In the genomic region with DNA sequence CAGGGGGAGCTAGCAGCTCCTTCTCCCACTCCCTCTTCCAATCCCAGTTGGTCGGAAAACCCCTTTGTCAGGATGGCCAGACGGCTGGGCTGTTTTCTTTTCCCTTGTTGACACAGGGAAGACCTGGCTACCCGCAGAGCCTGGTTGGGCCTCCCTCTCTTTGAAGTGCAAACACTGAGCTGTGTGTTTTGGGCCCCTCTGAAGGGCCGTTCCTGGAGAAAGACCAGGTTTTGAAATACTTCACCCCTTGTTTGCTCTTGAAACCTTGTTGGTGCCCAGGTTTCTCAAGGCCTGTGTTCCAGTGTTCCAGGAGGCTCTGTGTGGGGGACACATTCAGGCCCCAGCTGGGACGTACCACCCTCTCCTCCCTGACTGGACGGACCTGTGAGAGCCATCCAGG, we compare ENCODE assay signal across 17 mouse cellular contexts. TPM values are rescaled to one million over a fixed set of nuclear protein-coding genes. Genes with fewer than 3 reads are reported as not detected.
DNase-seq lines count a peak whose midpoint lies in the region; ATAC-seq lines count a peak whose summit lies in the region.
"Had no signal": no experiment of that assay in that cellular context is flagged by ENCODE, and none has a peak within 500 bp of the region (broad histone marks: within the 10 kb centered on the region; RNA-seq: fewer than 3 reads in every experiment).

No protein-coding gene starts in this region.

- DNase-seq in embryo, embryonic 10 days (ENCODE audit: low spot score) = peak; percentile 63
- DNase-seq in embryo, embryonic 9.5 days (ENCODE audit: extremely low spot score) = no peak
- DNase-seq in ZHBTc4 (ENCODE audit: low read depth, low spot score) = peak; percentile 66
- DNase-seq in lung, postnatal 25 days (ENCODE audit: low spot score) = peak; percentile 70
- DNase-seq in right cerebral cortex, postnatal 25 days = no peak
- no peak for DNase-seq in cerebellum, postnatal 4 days (ENCODE audit: low spot score in 2 of 2)
- DNase-seq in adrenal gland, postnatal 10 days = no peak
- DNase-seq: cerebellum, postnatal 36 days; kidney, adult 2 months; kidney, postnatal 4 days had no signal

- no peak overlapping the region for H3K4me2 ChIP-seq in liver, embryonic 16.5 days (ENCODE audit: low read depth, low read length)
- H3K4me2 ChIP-seq: forebrain, embryonic 15.5 days; heart, embryonic 15.5 days; hindbrain, embryonic 13.5 days; limb, embryonic 12.5 days; neural tube, embryonic 13.5 days had no signal

- H3K9me3 ChIP-seq in liver, embryonic 16.5 days (replicated peaks; ENCODE audit: control insufficient read depth, low read length) = no peaks in the 10 kb centered on the region
- H3K9me3 ChIP-seq: forebrain, embryonic 15.5 days; heart, embryonic 15.5 days; hindbrain, embryonic 13.5 days; limb, embryonic 12.5 days; neural tube, embryonic 13.5 days had no signal

- H3K9ac ChIP-seq in liver, embryonic 16.5 days (ENCODE audit: low read depth, low read length) = no peak overlapping the region
- H3K9ac ChIP-seq: forebrain, embryonic 15.5 days; heart, embryonic 15.5 days; hindbrain, embryonic 13.5 days; limb, embryonic 12.5 days; neural tube, embryonic 13.5 days had no signal

- WGBS in liver, embryonic 16.5 days (ENCODE audit: insufficient replicate concordance) = 37% methylated on average over 6 of the region's 6 CpGs

- no peaks in the 10 kb centered on the region; the same call in none of the 2 replicates for H3K27me3 ChIP-seq in liver, embryonic 16.5 days (ENCODE audit: control insufficient read depth, insufficient read depth, low read depth, low read length)
- H3K27me3 ChIP-seq: forebrain, embryonic 15.5 days had no signal

- peak; percentile 72 for ATAC-seq in liver, embryonic 16.5 days (ENCODE audit: low read depth)
- ATAC-seq: forebrain, embryonic 15.5 days; midbrain, embryonic 16.5 days had no signal

- H3K36me3 ChIP-seq in liver, embryonic 16.5 days (ENCODE audit: control insufficient read depth, insufficient read depth) = no peaks in the 10 kb centered on the region
- H3K36me3 ChIP-seq: forebrain, embryonic 15.5 days; heart, embryonic 15.5 days; hindbrain, embryonic 13.5 days; limb, embryonic 12.5 days; neural tube, embryonic 13.5 days had no signal

- H3K4me1 ChIP-seq in liver, embryonic 16.5 days (ENCODE audit: control insufficient read depth, low read depth, low read length) = peaks cover 2% of the 10 kb centered on the region; the same call in 1 of the 2 replicates

- peak overlapping the region; percentile 21; the same call in 1 of the 2 replicates for H3K27ac ChIP-seq in liver, embryonic 16.5 days (ENCODE audit: low read length)
- H3K27ac ChIP-seq: forebrain, embryonic 15.5 days; heart, embryonic 15.5 days; hindbrain, embryonic 13.5 days; limb, embryonic 12.5 days; neural tube, embryonic 13.5 days had no signal

- H3K4me3 ChIP-seq in liver, embryonic 16.5 days (ENCODE audit: low read depth, low read length) = no peak overlapping the region
- H3K4me3 ChIP-seq: forebrain, embryonic 15.5 days; heart, embryonic 15.5 days; hindbrain, embryonic 13.5 days; limb, embryonic 12.5 days; neural tube, embryonic 13.5 days had no signal

RNA-seq across cellular contexts. Expression of gene Tle3, which starts 32.9 kb away (rescaled TPM):
- 3.0 and 3.6 TPM in 2 replicates for polyA plus RNA-seq in liver, embryonic 16.5 days (2015; fragmentation: Nextera tagmentation; extraction: Ambion mirVana)
- 10 to 100 TPM; 82.4 to 92.7 TPM for total RNA-seq in adrenal gland, postnatal 10 days (2021)

Comparison
In these comparisons a context has a peak if more than half of its experiments do, and no peak if none do; other contexts are left out.
1. DNase-seq: peak in embryo, embryonic 10 days (single experiment), ZHBTc4 (single experiment) and lung, postnatal 25 days (single experiment); none in embryo, embryonic 9.5 days (single experiment), right cerebral cortex, postnatal 25 days (single experiment), cerebellum, postnatal 4 days (0 of 2) and adrenal gland, postnatal 10 days (single experiment).